Mouse (Mus musculus): ENCODE data around the gene Aspdh.
A peak's percentile ranks its signal among the peaks of the same experiment; 100 is the strongest.

Gene Aspdh

GRCm38 (mm10) chr7:44453256-44453655 is 11.9 kb upstream of the Aspdh start:
- no peak for DNase-seq

- no peak for DNase-seq
Observed at GRCm38 (mm10) chr7:44456302-44456701, 8.9 kb upstream of the Aspdh start.

- no peak for DNase-seq
Observed at GRCm38 (mm10) chr7:44460067-44460466, 5.1 kb upstream of the Aspdh start.

- DNase-seq: no peak
Observed at GRCm38 (mm10) chr7:44460767-44461502, 4.3 kb upstream of the Aspdh start.

GRCm38 (mm10) chr7:44461503-44462217 is 3.5 kb upstream of the Aspdh start:
- DNase-seq: no peak

GRCm38 (mm10) chr7:44462218-44463055 is 2.8 kb upstream of the Aspdh start:
- DNase-seq: peak; percentile 55 to 83

- no peak for DNase-seq
Observed at GRCm38 (mm10) chr7:44463056-44463425, 2.1 kb upstream of the Aspdh start.

- no peak for DNase-seq
Observed at GRCm38 (mm10) chr7:44463556-44464225, 1.5 kb upstream of the Aspdh start.

- no peak for DNase-seq
Observed at GRCm38 (mm10) chr7:44464511-44464910, 680 bp upstream of the Aspdh start.

GRCm38 (mm10) chr7:44466006-44466887 is 1.1 kb downstream of the Aspdh start:
- DNase-seq: peak in 1 of 2 experiments; percentile 42

- no peak for DNase-seq
Observed at GRCm38 (mm10) chr7:44466888-44467311, 1.7 kb downstream of the Aspdh start.

- peak; percentile 94 to 98 for DNase-seq
Observed at GRCm38 (mm10) chr7:44467811-44468411, 2.7 kb downstream of the Aspdh start, which contains the start of gene Josd2. Gene Josd2, plus strand, starts transcription at chr7:44467980.

- no peak for DNase-seq
Observed at GRCm38 (mm10) chr7:44468644-44469285, 3.6 kb downstream of the Aspdh start.

GRCm38 (mm10) chr7:44469677-44470675 is 4.8 kb downstream of the Aspdh start:
- no peak for DNase-seq

- no peak for DNase-seq
Observed at GRCm38 (mm10) chr7:44470696-44471612, 5.8 kb downstream of the Aspdh start.

GRCm38 (mm10) chr7:44471880-44472557 is 6.8 kb downstream of the Aspdh start:
- DNase-seq: no peak

- no peak for DNase-seq
Observed at GRCm38 (mm10) chr7:44472558-44472885, 7.3 kb downstream of the Aspdh start.
